ENCODE assay signal across 19 mouse cellular contexts in genomic region chr4:46028781-46029180, GRCm38 (mm10). TPM values are rescaled to one million over a fixed set of nuclear protein-coding genes. Genes with fewer than 3 reads are reported as not detected.
DNase-seq lines count a peak whose midpoint lies in the region; ATAC-seq lines count a peak whose summit lies in the region.
"Had no signal": no experiment of that assay in that cellular context is flagged by ENCODE, and none has a peak within 500 bp of the region (broad histone marks: within the 10 kb centered on the region; RNA-seq: fewer than 3 reads in every experiment).

No protein-coding gene starts in this region.

- ATAC-seq in hindbrain, embryonic 13.5 days (ENCODE audit: low FRiP score): no peak
- no peak for ATAC-seq in hindbrain, embryonic 11.5 days (ENCODE audit: low FRiP score)
- no peak for ATAC-seq in neural tube, embryonic 13.5 days (ENCODE audit: low read depth)
- no peak for ATAC-seq in neural tube, embryonic 15.5 days (ENCODE audit: low FRiP score)
- 0 out of 2 replicates have a peak, but pooled peaks have one; percentile 7 for ATAC-seq in granulocyte monocyte progenitor cell, adult 5-6 weeks (replicated peaks; ENCODE audit: poor library complexity, severe bottlenecking)
- ATAC-seq: forebrain, embryonic 16.5 days; Patski had no signal

- H3K27ac ChIP-seq in hindbrain, embryonic 13.5 days: peak overlapping the region; percentile 40; the same call in 1 of the 2 replicates
- H3K27ac ChIP-seq in hindbrain, embryonic 11.5 days (ENCODE audit: low read depth, low read length): no peak overlapping the region
- H3K27ac ChIP-seq in neural tube, embryonic 13.5 days (replicated peaks): 0 out of 2 replicates have a peak overlapping the region, but pooled peaks have one; percentile 13
- no peak overlapping the region for H3K27ac ChIP-seq in neural tube, embryonic 15.5 days (replicated peaks)
- H3K27ac ChIP-seq: embryonic facial prominence, embryonic 13.5 days; forebrain, embryonic 12.5 days; hindbrain, embryonic 12.5 days; hindbrain, postnatal 0 days had no signal

- intact Hi-C loops in heart, postnatal 36 days (cut with DNase I): loop anchor here (5.0 kb wide), 1 partner anchor 56 kb away; no protein-coding TSS in a partner anchor

- peak; percentile 94 for DNase-seq in heart, adult 11 months
- DNase-seq in heart, postnatal 36 days: no peak
- DNase-seq in hindbrain, embryonic 11.5 days (ENCODE audit: low spot score): no peak
- DNase-seq in embryo, embryonic 10 days (ENCODE audit: low spot score): no peak
- DNase-seq: adrenal gland, adult 2 months; adrenal gland, postnatal 25 days; cerebellum, adult 2 months; gastrocnemius, postnatal 25 days; kidney, adult 11 months had no signal

- WGBS in hindbrain, embryonic 13.5 days: 84% methylated on average over 4 of the region's 4 CpGs
- 87% methylated on average over 4 of the region's 4 CpGs for WGBS in hindbrain, embryonic 11.5 days
- WGBS in neural tube, embryonic 13.5 days: 83% methylated on average over 4 of the region's 4 CpGs
- 85% methylated on average over 4 of the region's 4 CpGs for WGBS in neural tube, embryonic 15.5 days

- no peaks in the 10 kb centered on the region for H3K27me3 ChIP-seq in hindbrain, embryonic 13.5 days
- H3K27me3 ChIP-seq in hindbrain, embryonic 11.5 days (ENCODE audit: control insufficient read depth, insufficient read depth, low read length): no peaks in the 10 kb centered on the region
- no peaks in the 10 kb centered on the region for H3K27me3 ChIP-seq in neural tube, embryonic 13.5 days
- no peaks in the 10 kb centered on the region for H3K27me3 ChIP-seq in neural tube, embryonic 15.5 days (replicated peaks)
- H3K27me3 ChIP-seq: embryonic facial prominence, embryonic 13.5 days; hindbrain, embryonic 12.5 days; Patski had no signal

- no peaks in the 10 kb centered on the region for H3K9me3 ChIP-seq in hindbrain, embryonic 13.5 days
- H3K9me3 ChIP-seq in hindbrain, embryonic 11.5 days (ENCODE audit: control insufficient read depth, low read length): no peaks in the 10 kb centered on the region
- no peaks in the 10 kb centered on the region for H3K9me3 ChIP-seq in neural tube, embryonic 13.5 days
- no peaks in the 10 kb centered on the region for H3K9me3 ChIP-seq in neural tube, embryonic 15.5 days (replicated peaks)
- H3K9me3 ChIP-seq: embryonic facial prominence, embryonic 13.5 days; forebrain, embryonic 12.5 days; hindbrain, embryonic 12.5 days had no signal

- no peak overlapping the region for H3K4me2 ChIP-seq in hindbrain, embryonic 13.5 days
- H3K4me2 ChIP-seq in hindbrain, embryonic 11.5 days (replicated peaks; ENCODE audit: low read depth, low read length): no peak overlapping the region
- no peak overlapping the region for H3K4me2 ChIP-seq in neural tube, embryonic 13.5 days
- H3K4me2 ChIP-seq in neural tube, embryonic 15.5 days: no peak overlapping the region
- H3K4me2 ChIP-seq: embryonic facial prominence, embryonic 13.5 days; forebrain, embryonic 12.5 days; hindbrain, embryonic 12.5 days had no signal

- peaks cover 11% of the 10 kb centered on the region for H3K4me1 ChIP-seq in hindbrain, embryonic 13.5 days (replicated peaks)
- H3K4me1 ChIP-seq in hindbrain, embryonic 11.5 days (replicated peaks; ENCODE audit: control insufficient read depth, insufficient read depth, low read length): no peaks in the 10 kb centered on the region
- peaks cover 16% of the 10 kb centered on the region for H3K4me1 ChIP-seq in neural tube, embryonic 13.5 days (replicated peaks)
- H3K4me1 ChIP-seq in neural tube, embryonic 15.5 days: no peaks in the 10 kb centered on the region; the same call in 1 of the 2 replicates
- H3K4me1 ChIP-seq: embryonic facial prominence, embryonic 13.5 days; hindbrain, embryonic 12.5 days had no signal

- H3K9ac ChIP-seq in hindbrain, embryonic 13.5 days: no peak overlapping the region
- H3K9ac ChIP-seq in hindbrain, embryonic 11.5 days (ENCODE audit: low read depth, low read length): no peak overlapping the region
- H3K9ac ChIP-seq in neural tube, embryonic 13.5 days: no peak overlapping the region
- H3K9ac ChIP-seq in neural tube, embryonic 15.5 days (replicated peaks): no peak overlapping the region
- H3K9ac ChIP-seq: embryonic facial prominence, embryonic 13.5 days; forebrain, embryonic 12.5 days; hindbrain, embryonic 12.5 days had no signal

- H3K4me3 ChIP-seq in hindbrain, embryonic 13.5 days: no peak overlapping the region
- no peak overlapping the region for H3K4me3 ChIP-seq in hindbrain, embryonic 11.5 days (ENCODE audit: low read depth, low read length)
- no peak overlapping the region for H3K4me3 ChIP-seq in neural tube, embryonic 13.5 days
- no peak overlapping the region for H3K4me3 ChIP-seq in neural tube, embryonic 15.5 days (replicated peaks)
- H3K4me3 ChIP-seq: embryonic facial prominence, embryonic 13.5 days; forebrain, embryonic 12.5 days; hindbrain, embryonic 12.5 days had no signal

- H3K36me3 ChIP-seq in hindbrain, embryonic 13.5 days: no peaks in the 10 kb centered on the region; the same call in 1 of the 2 replicates
- no peaks in the 10 kb centered on the region for H3K36me3 ChIP-seq in hindbrain, embryonic 11.5 days (ENCODE audit: control insufficient read depth, insufficient read depth, low read length)
- H3K36me3 ChIP-seq in neural tube, embryonic 13.5 days: no peaks in the 10 kb centered on the region
- no peaks in the 10 kb centered on the region for H3K36me3 ChIP-seq in neural tube, embryonic 15.5 days
- H3K36me3 ChIP-seq: embryonic facial prominence, embryonic 13.5 days; forebrain, embryonic 12.5 days; hindbrain, embryonic 12.5 days had no signal

RNA-seq across cellular contexts. Expression of gene Tmod1, which starts 10.0 kb away (rescaled TPM):
- 100 to 1,000 TPM; 272 to 278 TPM for total RNA-seq in heart, postnatal 36 days (2021)
- 1.9 and 2.1 TPM in 2 replicates for polyA plus RNA-seq in hindbrain, embryonic 13.5 days (2015; fragmentation: Nextera tagmentation; extraction: Ambion mirVana)
- 3.6 and 4.9 TPM in 2 replicates for polyA plus RNA-seq in hindbrain, embryonic 11.5 days (2014; fragmentation: Nextera tagmentation; extraction: Ambion mirVana)
- 3.8 and 4.0 TPM in 2 replicates for polyA plus RNA-seq in neural tube, embryonic 13.5 days (2015; fragmentation: Nextera tagmentation; extraction: Ambion mirVana)
- polyA plus RNA-seq in neural tube, embryonic 15.5 days (2015; fragmentation: Nextera tagmentation; extraction: Ambion mirVana): 3.5 and 3.6 TPM in 2 replicates
- total RNA-seq in granulocyte monocyte progenitor cell, adult 5-6 weeks (2014; fragmentation: Nextera tagmentation): not detected in 2 replicates
- 0.04 TPM in 1 of 2 replicates, not detected in the other for total RNA-seq in granulocyte monocyte progenitor cell, adult 5-6 weeks (2017)

Comparison
In these comparisons a context has a peak if more than half of its experiments do, and no peak if none do; other contexts are left out.
1. H3K27ac ChIP-seq: peak in hindbrain, embryonic 13.5 days (single experiment) and neural tube, embryonic 13.5 days (single experiment); none in hindbrain, embryonic 11.5 days (single experiment) and neural tube, embryonic 15.5 days (single experiment).